Mouse (Mus musculus) liver, postnatal 0 days (tissue): ENCODE measurements around the gene Nhs.

Experiments used
- CTCF ChIP-seq: sonication (generic); IDR thresholded peaks from 2 replicates; pipeline ENCODE4 v1.5.1; 2016; ENCODE audit warnings: antibody characterized with exemption, low read depth
- EP300 ChIP-seq: IDR thresholded peaks from 2 replicates; pipeline ENCODE4 v1.6.1; 2016; ENCODE audit warnings: antibody characterized with exemption, low read depth, mild to moderate bottlenecking

GRCm38 (mm10) chrX:162063164-162063563 lies 96.4 kb downstream of the Nhs start:
- TF ChIP-seq CTCF, result no peak
- no peak for TF ChIP-seq EP300
